Mouse (Mus musculus): ENCODE results near the gene Olfr1122. TPM values are rescaled to one million over a fixed set of nuclear protein-coding genes. Genes with fewer than 3 reads are reported as not detected.

Gene Olfr1122
- polyA plus RNA-seq, 1 experiment from 2014 or later = not detected

GRCm38 (mm10) chr2:87429975-87430374 is 44.3 kb downstream of the Olfr1122 start, which contains the start of gene Olfr1124:
Gene Olfr1124 (plus strand): TSS chr2:87430275.
- Histone ChIP-seq H3K27ac (ENCODE audit: low read depth, low read length) (no peak within 1 kb of the TSS), H3K36me3 (ENCODE audit: control insufficient read depth, insufficient read depth, low read length) (no peaks in the 10 kb centered on the region), H3K4me3 (ENCODE audit: low read depth, low read length) (no peak within 1 kb of the TSS), H3K4me1 (replicated peaks; ENCODE audit: control insufficient read depth, insufficient read depth, low read length) (no peaks in the 10 kb centered on the region), H3K9me3 (ENCODE audit: control insufficient read depth, low read length) (no peaks in the 10 kb centered on the region), H3K9ac (ENCODE audit: low read depth, low read length) (no peak within 1 kb of the TSS), H3K27me3 (ENCODE audit: control insufficient read depth, insufficient read depth, low read length) (no peaks in the 10 kb centered on the region), H3K4me2 (replicated peaks; ENCODE audit: low read depth, low read length) (no peak within 1 kb of the TSS)
- DNase-seq (ENCODE audit: low spot score) = no peak
- WGBS = 95% methylated on average over 1 of the region's 1 CpGs
- no peak for ATAC-seq (ENCODE audit: low FRiP score)

- ATAC-seq (ENCODE audit: low FRiP score) (no peak), DNase-seq (ENCODE audit: low spot score) (no peak)
- H3K4me1 ChIP-seq (replicated peaks; ENCODE audit: control insufficient read depth, insufficient read depth, low read length) = no peaks in the 10 kb centered on the region
- no peak overlapping the region for H3K27ac ChIP-seq (ENCODE audit: low read depth, low read length)
- no peaks in the 10 kb centered on the region for H3K9me3 ChIP-seq (ENCODE audit: control insufficient read depth, low read length)
- no peaks in the 10 kb centered on the region for H3K27me3 ChIP-seq (ENCODE audit: control insufficient read depth, insufficient read depth, low read length)
- H3K4me2 ChIP-seq (replicated peaks; ENCODE audit: low read depth, low read length) = no peak overlapping the region
- H3K9ac ChIP-seq (ENCODE audit: low read depth, low read length) = no peak overlapping the region
- H3K36me3 ChIP-seq (ENCODE audit: control insufficient read depth, insufficient read depth, low read length) = no peaks in the 10 kb centered on the region
- H3K4me3 ChIP-seq (ENCODE audit: low read depth, low read length) = no peak overlapping the region
- 88% methylated on average over 16 of the region's 16 CpGs for WGBS
These were observed 52.1 kb downstream of the Olfr1122 start for GRCm38 (mm10) chr2:87437731-87438130.

Other genes with a start within 250 kb of the Olfr1122 start
- not detected in 2 replicates for gene Olfr1110, start 245.5 kb upstream of the Olfr1122 start, polyA plus RNA-seq (2014; fragmentation: Nextera tagmentation; extraction: Ambion mirVana)
- not detected in 2 replicates for gene Olfr1111, start 233.2 kb upstream of the Olfr1122 start, polyA plus RNA-seq (2014; fragmentation: Nextera tagmentation; extraction: Ambion mirVana)
- not detected in 2 replicates for gene Olfr1112, start 198.1 kb upstream of the Olfr1122 start, polyA plus RNA-seq (2014; fragmentation: Nextera tagmentation; extraction: Ambion mirVana)
- gene Olfr1113, start 176.9 kb upstream of the Olfr1122 start, polyA plus RNA-seq (2014; fragmentation: Nextera tagmentation; extraction: Ambion mirVana) = not detected in 2 replicates
- not detected in 2 replicates for gene Olfr1115, start 137.8 kb upstream of the Olfr1122 start, polyA plus RNA-seq (2014; fragmentation: Nextera tagmentation; extraction: Ambion mirVana)
- gene Olfr1116, start 118.3 kb upstream of the Olfr1122 start, polyA plus RNA-seq (2014; fragmentation: Nextera tagmentation; extraction: Ambion mirVana) = not detected in 2 replicates
- gene Olfr1118, start 78.3 kb upstream of the Olfr1122 start, polyA plus RNA-seq (2014; fragmentation: Nextera tagmentation; extraction: Ambion mirVana) = not detected in 2 replicates
- not detected in 2 replicates for gene Olfr1120, start 31.0 kb upstream of the Olfr1122 start, polyA plus RNA-seq (2014; fragmentation: Nextera tagmentation; extraction: Ambion mirVana)
- gene Olfr1121, start 16.0 kb upstream of the Olfr1122 start, polyA plus RNA-seq (2014; fragmentation: Nextera tagmentation; extraction: Ambion mirVana) = not detected in 2 replicates
- gene Olfr1123, start 30.8 kb downstream of the Olfr1122 start, polyA plus RNA-seq (2014; fragmentation: Nextera tagmentation; extraction: Ambion mirVana) = not detected in 2 replicates
- gene Olfr1124, start 44.4 kb downstream of the Olfr1122 start, polyA plus RNA-seq (2014; fragmentation: Nextera tagmentation; extraction: Ambion mirVana) = 0.06 and 0.09 TPM in 2 replicates
- gene Olfr1126, start 68.1 kb downstream of the Olfr1122 start, polyA plus RNA-seq (2014; fragmentation: Nextera tagmentation; extraction: Ambion mirVana) = not detected in 2 replicates
- not detected in 2 replicates for gene Pramel7, start 111.2 kb downstream of the Olfr1122 start, polyA plus RNA-seq (2014; fragmentation: Nextera tagmentation; extraction: Ambion mirVana)
- gene Pramel6, start 120.7 kb downstream of the Olfr1122 start, polyA plus RNA-seq (2014; fragmentation: Nextera tagmentation; extraction: Ambion mirVana) = not detected in 2 replicates
- not detected in 2 replicates for gene Olfr153, start 145.9 kb downstream of the Olfr1122 start, polyA plus RNA-seq (2014; fragmentation: Nextera tagmentation; extraction: Ambion mirVana)
- not detected in 2 replicates for gene Olfr1128, start 159.7 kb downstream of the Olfr1122 start, polyA plus RNA-seq (2014; fragmentation: Nextera tagmentation; extraction: Ambion mirVana)
- not detected in 2 replicates for gene Olfr1129, start 188.1 kb downstream of the Olfr1122 start, polyA plus RNA-seq (2014; fragmentation: Nextera tagmentation; extraction: Ambion mirVana)
- not detected in 2 replicates for gene Olfr1130, start 220.4 kb downstream of the Olfr1122 start, polyA plus RNA-seq (2014; fragmentation: Nextera tagmentation; extraction: Ambion mirVana)
- gene Olfr1131, start 241.3 kb downstream of the Olfr1122 start, polyA plus RNA-seq (2014; fragmentation: Nextera tagmentation; extraction: Ambion mirVana) = not detected in 2 replicates